Mouse (Mus musculus): Measurements from ENCODE around the gene Vdr.

Gene Vdr

GRCm38 (mm10) chr15:97814703-97815102, 95.7 kb downstream of the Vdr start:
- DNase-seq (ENCODE audit: low read depth in 1 of 2, low spot score in 2 of 2): no peak

GRCm38 (mm10) chr15:97813452-97814204, 96.8 kb downstream of the Vdr start:
- no peak for DNase-seq (ENCODE audit: low read depth in 1 of 2, low spot score in 2 of 2)

- no peak for DNase-seq (ENCODE audit: low read depth in 1 of 2, low spot score in 2 of 2)
Measured at GRCm38 (mm10) chr15:97812875-97813274, 97.6 kb downstream of the Vdr start.

- DNase-seq (ENCODE audit: low read depth in 1 of 2, low spot score in 2 of 2): no peak
Measured at GRCm38 (mm10) chr15:97812126-97812525, 98.3 kb downstream of the Vdr start.

GRCm38 (mm10) chr15:97811307-97811706, 99.1 kb downstream of the Vdr start:
- no peak for DNase-seq (ENCODE audit: low read depth in 1 of 2, low spot score in 2 of 2)

GRCm38 (mm10) chr15:97810399-97810798, 100.0 kb downstream of the Vdr start:
- DNase-seq (ENCODE audit: low read depth in 1 of 2, low spot score in 2 of 2): no peak

- DNase-seq (ENCODE audit: low read depth in 1 of 2, low spot score in 2 of 2): no peak
Measured at GRCm38 (mm10) chr15:97809942-97810341, 100.5 kb downstream of the Vdr start.

- DNase-seq (ENCODE audit: low read depth in 1 of 2, low spot score in 2 of 2): no peak
Measured at GRCm38 (mm10) chr15:97809206-97809605, 101.2 kb downstream of the Vdr start.

GRCm38 (mm10) chr15:97808532-97808931, 101.9 kb downstream of the Vdr start:
- DNase-seq (ENCODE audit: low read depth in 1 of 2, low spot score in 2 of 2): no peak

- DNase-seq (ENCODE audit: low read depth in 1 of 2, low spot score in 2 of 2): no peak
Measured at GRCm38 (mm10) chr15:97807867-97808266, 102.6 kb downstream of the Vdr start.

All from monocyte, adult 2 months (primary cell).